Mouse (Mus musculus) midbrain, embryonic 15.5 days (tissue): Measurements from ENCODE around the gene Prkce. TPM values are rescaled to one million over a fixed set of nuclear protein-coding genes. Genes with fewer than 3 reads are reported as not detected.

Experiments used
- ATAC-seq: fragments of 200-750 bp; cut with Nextera tagmentation; replicated peaks from 2 replicates; pipeline ENCODE4 v1.8.0; 2017; ENCODE audit warnings: moderate TSS enrichment
- H3K27ac ChIP-seq: fragments of 300-500 bp; sonication (generic); 2 replicates; pipeline ENCODE4 v1.5.1; 2015; ENCODE audit warnings: mild to moderate bottlenecking, inconsistent platforms
- H3K27me3 ChIP-seq: fragments of 300-500 bp; sonication (generic); replicated peaks from 2 replicates; pipeline ENCODE4 v1.6.1; 2015; ENCODE audit warnings: inconsistent platforms
- H3K36me3 ChIP-seq: fragments of 300-500 bp; sonication (generic); replicated peaks from 2 replicates; pipeline ENCODE4 v1.6.1; 2015; ENCODE audit warnings: inconsistent platforms
- H3K4me1 ChIP-seq: fragments of 300-500 bp; sonication (generic); 2 replicates; pipeline ENCODE4 v1.6.1; 2015; ENCODE audit warnings: inconsistent platforms
- H3K4me2 ChIP-seq: fragments of 300-500 bp; sonication (generic); 2 replicates; pipeline ENCODE4 v1.6.1; 2015; ENCODE audit warnings: inconsistent platforms, mild to moderate bottlenecking, moderate library complexity
- H3K4me3 ChIP-seq: fragments of 300-500 bp; sonication (generic); 2 replicates; pipeline ENCODE4 v1.5.1; 2015; ENCODE audit warnings: mild to moderate bottlenecking, inconsistent platforms
- H3K9ac ChIP-seq: fragments of 300-500 bp; sonication (generic); 2 replicates; pipeline ENCODE4 v1.6.1; 2015; ENCODE audit warnings: mild to moderate bottlenecking, inconsistent platforms
- H3K9me3 ChIP-seq: fragments of 300-500 bp; sonication (generic); 2 replicates; pipeline ENCODE4 v1.6.1; 2016; ENCODE audit warnings: inconsistent platforms
- WGBS: fragments of 180-500 bp; shearing (Covaris S2); methylation state at CpG from one replicate; pipeline ENCODE4 v1.1.7; 2015; ENCODE audit warnings: mixed read lengths; 5-methylcytosine and 5-hydroxymethylcytosine counted together
- polyA plus RNA-seq: library from polyadenylated mRNA; unstranded; fragments of >200 nt; fragmentation: Nextera tagmentation; extraction: Ambion mirVana; gene quantifications from 2 replicates; pipeline ENCODE4 v1.2.1, GENCODE M21; 2015

Prkce gene
- polyA plus RNA-seq, 1 experiment from 2014 or later: 38.5 TPM

DNA sequence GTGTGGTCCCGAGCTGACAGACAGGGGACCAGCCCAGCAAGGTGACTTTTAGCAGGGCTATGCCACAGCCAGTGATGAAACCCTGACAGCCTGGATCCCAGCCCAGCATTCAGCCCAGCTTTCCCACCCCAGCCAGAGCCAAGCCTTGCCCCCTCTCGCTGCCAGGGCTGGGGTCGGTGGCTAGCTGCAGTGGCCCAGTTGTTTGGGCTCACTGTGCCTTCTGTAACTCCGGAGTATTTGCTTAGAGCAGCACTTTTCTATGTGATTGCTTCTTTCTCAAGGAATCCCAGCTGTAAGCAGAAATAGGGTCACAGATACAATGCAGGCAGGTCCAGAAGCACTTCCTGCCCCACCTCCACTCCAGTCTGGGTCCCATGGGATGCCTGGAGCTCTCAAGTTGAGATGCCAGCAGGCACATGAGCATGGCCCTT is 450.9 kb downstream of the Prkce start:
- no peaks in the 10 kb centered on the region for H3K27me3 ChIP-seq
- H3K9me3 ChIP-seq: no peaks in the 10 kb centered on the region
- WGBS: 75% methylated on average over 4 of the region's 4 CpGs
- H3K36me3 ChIP-seq: no peaks in the 10 kb centered on the region
- H3K4me3 ChIP-seq: no peak overlapping the region
- ATAC-seq: no peak
- H3K4me2 ChIP-seq: no peak overlapping the region
- peaks cover 5% of the 10 kb centered on the region for H3K4me1 ChIP-seq
- no peak overlapping the region for H3K9ac ChIP-seq
- H3K27ac ChIP-seq: no peak overlapping the region

DNA sequence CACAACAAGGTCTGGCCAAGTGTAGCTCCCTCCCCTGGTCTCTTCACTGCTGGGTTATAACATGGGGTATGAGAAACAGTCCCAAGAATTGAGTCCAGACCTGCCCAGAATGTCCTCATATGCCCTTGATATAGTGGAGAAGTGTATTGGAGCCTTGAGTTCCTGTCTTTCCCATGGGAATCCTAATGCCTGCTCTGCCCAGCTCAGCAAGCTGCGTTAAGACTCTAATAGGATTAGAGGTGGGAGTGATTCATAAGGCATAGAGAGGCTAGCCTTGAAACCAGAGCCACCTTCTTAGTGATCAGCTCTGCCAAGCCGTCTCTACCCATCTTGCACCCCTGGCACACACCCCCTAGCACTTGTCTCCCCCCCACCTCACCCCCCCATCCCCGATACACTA is 455.3 kb downstream of the Prkce start:
- no peak for ATAC-seq
- no peaks in the 10 kb centered on the region for H3K36me3 ChIP-seq
- no peak overlapping the region for H3K27ac ChIP-seq
- H3K9me3 ChIP-seq: no peaks in the 10 kb centered on the region
- no peak overlapping the region for H3K4me3 ChIP-seq
- no peak overlapping the region for H3K4me2 ChIP-seq
- no peak overlapping the region for H3K9ac ChIP-seq
- 49% methylated on average over 3 of the region's 3 CpGs for WGBS
- H3K27me3 ChIP-seq: no peaks in the 10 kb centered on the region
- peaks cover 5% of the 10 kb centered on the region for H3K4me1 ChIP-seq

DNA sequence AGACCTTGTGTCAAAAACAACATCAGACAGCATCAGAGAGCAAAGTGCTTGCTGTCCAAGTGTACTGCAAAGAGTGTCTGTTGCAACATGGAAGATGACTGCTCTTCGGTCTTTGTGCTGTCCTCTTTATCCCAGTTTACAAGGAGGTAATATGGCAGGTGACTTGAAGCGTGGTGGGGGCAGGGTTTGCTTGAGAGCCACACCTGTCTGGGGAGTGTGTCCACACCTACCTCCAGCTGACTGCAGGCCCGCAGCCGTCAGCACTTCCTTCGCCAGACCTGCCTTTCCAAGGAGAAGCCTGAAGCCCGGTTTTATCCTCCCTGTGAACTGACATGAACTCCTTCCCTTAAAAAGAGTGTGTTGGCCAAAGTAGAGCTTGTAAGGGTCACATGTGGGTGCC is 458.9 kb downstream of the Prkce start:
- no peak for ATAC-seq
- Histone ChIP-seq H3K4me1 (peaks cover 5% of the 10 kb centered on the region), H3K36me3 (no peaks in the 10 kb centered on the region), H3K27ac (no peak overlapping the region), H3K9ac (no peak overlapping the region), H3K4me2 (no peak overlapping the region), H3K9me3 (no peaks in the 10 kb centered on the region), H3K27me3 (no peaks in the 10 kb centered on the region), H3K4me3 (no peak overlapping the region)
- 88% methylated on average over 6 of the region's 6 CpGs for WGBS

DNA sequence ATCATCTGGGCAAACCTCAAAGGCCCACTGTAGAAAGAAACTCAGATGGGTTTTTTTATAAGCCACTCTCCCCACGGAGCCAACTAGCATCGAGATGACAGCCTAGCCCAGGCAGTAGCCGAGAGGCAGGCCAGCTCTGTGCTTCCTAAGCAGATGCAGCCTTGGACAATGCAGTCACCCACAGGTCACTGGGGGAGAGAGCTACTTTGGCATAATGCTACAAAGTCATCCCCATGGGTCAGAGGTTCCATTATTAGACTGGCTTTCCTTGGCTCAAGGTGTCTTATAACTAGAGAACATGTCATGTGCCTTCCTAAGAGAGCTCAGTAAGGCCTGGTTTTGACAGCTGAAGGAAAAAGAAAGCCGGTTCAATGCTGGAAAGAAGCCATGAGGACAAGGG is 465.5 kb downstream of the Prkce start:
- no peak overlapping the region for H3K27ac ChIP-seq
- no peaks in the 10 kb centered on the region for H3K27me3 ChIP-seq
- ATAC-seq: no peak
- H3K4me1 ChIP-seq: no peaks in the 10 kb centered on the region
- no peak overlapping the region for H3K4me2 ChIP-seq
- H3K4me3 ChIP-seq: no peak overlapping the region
- H3K36me3 ChIP-seq: no peaks in the 10 kb centered on the region
- no peak overlapping the region for H3K9ac ChIP-seq
- WGBS: 75% methylated on average over 4 of the region's 4 CpGs
- H3K9me3 ChIP-seq: no peaks in the 10 kb centered on the region

DNA sequence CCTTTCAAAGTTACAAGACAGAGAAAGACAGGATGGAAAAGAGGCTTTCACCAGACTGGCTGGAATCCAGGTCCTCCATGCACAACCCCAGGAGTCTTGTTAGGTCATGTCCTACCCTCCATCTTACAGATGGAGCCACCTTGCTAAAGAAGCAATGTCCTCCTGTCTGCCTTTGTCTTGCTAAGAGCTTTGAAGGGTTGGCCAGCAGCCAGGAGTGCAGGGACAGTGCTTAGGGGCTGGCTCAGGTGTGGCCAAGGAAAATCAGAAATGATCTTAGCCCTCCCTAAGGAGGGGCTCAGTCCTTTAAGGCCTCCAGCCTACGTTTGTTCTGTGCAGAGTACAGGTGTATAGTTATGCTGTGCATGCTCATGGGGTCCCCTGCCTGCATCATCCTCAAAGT is 469.7 kb downstream of the Prkce start:
- no peak for ATAC-seq
- H3K9me3 ChIP-seq: no peaks in the 10 kb centered on the region
- no peak overlapping the region for H3K9ac ChIP-seq
- H3K4me1 ChIP-seq: no peaks in the 10 kb centered on the region
- H3K27me3 ChIP-seq: no peaks in the 10 kb centered on the region
- no peak overlapping the region for H3K27ac ChIP-seq
- no peak overlapping the region for H3K4me2 ChIP-seq
- no peak overlapping the region for H3K4me3 ChIP-seq
- H3K36me3 ChIP-seq: no peaks in the 10 kb centered on the region
- 82% methylated on average over 1 of the region's 1 CpGs for WGBS

DNA sequence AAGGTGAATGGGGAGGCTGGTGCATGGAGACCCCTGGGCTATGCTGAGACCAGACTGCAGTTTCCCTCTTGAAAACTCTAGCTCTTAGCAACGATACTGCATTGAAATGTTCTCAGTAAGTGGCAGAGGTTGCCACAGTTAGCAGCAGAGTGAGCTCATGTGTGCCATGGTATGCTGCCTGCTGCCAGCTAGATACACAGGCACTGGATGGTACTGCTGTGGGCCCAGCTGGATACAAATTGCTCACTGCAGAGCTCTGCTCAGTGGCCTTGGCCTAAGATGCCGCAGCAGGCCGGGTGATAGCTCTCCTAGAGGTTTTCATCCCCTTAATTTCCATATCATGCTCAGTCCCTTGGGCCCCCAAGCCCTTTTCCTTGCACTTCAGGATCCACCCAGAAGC is 471.7 kb downstream of the Prkce start:
- Histone ChIP-seq H3K9ac (no peak overlapping the region), H3K9me3 (no peaks in the 10 kb centered on the region), H3K4me2 (no peak overlapping the region), H3K4me3 (no peak overlapping the region), H3K36me3 (no peaks in the 10 kb centered on the region), H3K4me1 (no peaks in the 10 kb centered on the region), H3K27me3 (no peaks in the 10 kb centered on the region), H3K27ac (no peak overlapping the region)
- 57% methylated on average over 3 of the region's 3 CpGs for WGBS
- no peak for ATAC-seq

DNA sequence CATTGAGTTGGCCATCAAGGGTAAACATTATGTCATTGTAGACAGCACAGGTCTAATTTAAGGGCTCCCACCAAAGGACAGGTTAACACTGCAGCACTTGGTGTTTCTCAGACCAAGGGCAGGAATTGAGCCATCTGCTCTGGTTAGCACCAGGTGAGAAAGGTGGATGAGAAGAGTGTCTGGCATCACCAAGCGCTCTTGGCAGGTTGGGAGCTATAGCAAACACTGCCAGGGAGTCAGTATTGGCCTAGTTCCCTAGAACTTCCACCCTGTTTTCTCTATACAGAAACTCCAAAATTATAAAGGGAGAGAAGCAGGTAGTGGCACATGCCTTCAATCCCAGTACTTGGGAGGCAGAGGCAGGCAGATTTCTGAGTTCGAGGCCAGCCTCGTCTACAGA is 479.6 kb downstream of the Prkce start:
- no peak for ATAC-seq
- WGBS: 98% methylated on average over 3 of the region's 3 CpGs
- Histone ChIP-seq H3K4me1 (no peaks in the 10 kb centered on the region), H3K36me3 (no peaks in the 10 kb centered on the region), H3K4me2 (no peak overlapping the region), H3K4me3 (no peak overlapping the region), H3K27me3 (no peaks in the 10 kb centered on the region), H3K27ac (no peak overlapping the region), H3K9me3 (no peaks in the 10 kb centered on the region), H3K9ac (no peak overlapping the region)

DNA sequence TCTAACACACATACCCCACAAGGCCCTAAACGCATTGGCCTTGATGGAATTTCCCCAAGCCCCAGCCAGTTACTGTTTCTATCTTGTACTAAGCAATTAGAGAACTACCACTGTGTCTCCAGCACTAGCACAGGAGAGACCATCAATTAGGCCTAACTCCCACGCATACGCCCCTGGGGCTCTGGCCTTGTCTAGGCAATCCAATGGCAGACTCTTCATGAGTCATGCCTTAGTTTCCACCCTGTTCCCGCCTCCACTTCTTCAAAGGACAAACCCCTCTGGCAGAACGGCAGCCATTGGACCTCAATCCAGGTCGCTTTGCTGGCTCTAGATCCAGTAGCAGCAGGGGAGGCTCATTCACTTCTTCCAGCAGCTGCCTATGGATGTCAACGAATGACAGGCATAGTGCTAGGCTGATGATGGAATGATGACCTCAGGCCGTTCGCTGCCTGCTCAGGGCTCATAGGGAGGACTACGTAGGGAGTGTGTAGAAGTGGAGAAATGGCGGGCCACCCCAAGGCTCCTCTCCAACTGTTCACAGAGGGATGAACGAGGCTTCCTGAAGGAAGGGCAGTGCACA is 481.4 kb downstream of the Prkce start:
- Histone ChIP-seq H3K4me3 (no peak overlapping the region), H3K9ac (no peak overlapping the region), H3K4me1 (no peaks in the 10 kb centered on the region), H3K27ac (no peak overlapping the region), H3K9me3 (no peaks in the 10 kb centered on the region), H3K36me3 (no peaks in the 10 kb centered on the region), H3K27me3 (no peaks in the 10 kb centered on the region), H3K4me2 (no peak overlapping the region)
- WGBS: 92% methylated on average over 12 of the region's 12 CpGs
- no peak for ATAC-seq

DNA sequence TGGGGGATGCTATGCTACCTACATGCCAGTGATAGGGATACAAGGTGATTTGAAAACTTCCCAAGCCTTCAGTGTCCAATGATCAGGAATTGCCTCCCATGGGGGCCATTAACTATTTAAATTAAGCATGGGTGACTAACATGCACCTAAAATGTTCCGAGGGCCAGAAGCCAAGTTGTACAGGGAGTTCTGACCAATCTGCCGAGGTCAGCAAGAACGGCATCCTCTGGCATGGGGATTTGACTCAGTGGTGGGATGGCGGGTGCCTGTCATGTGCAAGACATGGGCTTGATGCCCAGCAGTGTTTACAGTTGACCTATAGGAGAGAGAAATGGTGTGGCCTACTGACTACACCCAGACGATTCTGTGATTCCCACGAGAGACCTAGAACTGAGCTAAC is 482.7 kb downstream of the Prkce start:
- 94% methylated on average over 6 of the region's 6 CpGs for WGBS
- ATAC-seq: no peak
- no peaks in the 10 kb centered on the region for H3K4me1 ChIP-seq
- no peaks in the 10 kb centered on the region for H3K27me3 ChIP-seq
- no peaks in the 10 kb centered on the region for H3K9me3 ChIP-seq
- no peak overlapping the region for H3K9ac ChIP-seq
- H3K27ac ChIP-seq: no peak overlapping the region
- no peak overlapping the region for H3K4me3 ChIP-seq
- no peaks in the 10 kb centered on the region for H3K36me3 ChIP-seq
- H3K4me2 ChIP-seq: no peak overlapping the region

DNA sequence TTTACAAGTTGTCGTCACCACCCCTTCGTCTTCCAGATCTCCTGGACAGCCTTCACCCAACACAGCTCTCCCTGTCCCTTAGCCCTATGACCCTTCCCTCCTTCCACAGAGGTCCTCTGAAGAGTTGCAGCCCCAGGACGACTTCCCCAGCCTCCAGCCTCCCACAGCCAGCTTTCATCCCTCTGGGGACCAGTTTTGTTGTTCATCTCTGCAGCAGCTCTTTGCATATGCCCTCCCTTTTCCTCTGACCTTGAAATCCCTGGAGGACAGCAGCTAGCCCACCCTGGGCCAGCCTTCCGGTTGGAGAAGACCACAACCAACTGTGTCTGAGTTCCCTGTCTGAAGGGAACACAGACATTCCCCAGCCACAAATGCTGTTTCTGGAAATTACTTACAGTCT is 483.5 kb downstream of the Prkce start:
- Histone ChIP-seq H3K4me3 (no peak overlapping the region), H3K36me3 (no peaks in the 10 kb centered on the region), H3K27me3 (no peaks in the 10 kb centered on the region), H3K4me1 (no peaks in the 10 kb centered on the region), H3K4me2 (no peak overlapping the region), H3K27ac (no peak overlapping the region), H3K9ac (no peak overlapping the region), H3K9me3 (no peaks in the 10 kb centered on the region)
- no peak for ATAC-seq
- 75% methylated on average over 4 of the region's 4 CpGs for WGBS

DNA sequence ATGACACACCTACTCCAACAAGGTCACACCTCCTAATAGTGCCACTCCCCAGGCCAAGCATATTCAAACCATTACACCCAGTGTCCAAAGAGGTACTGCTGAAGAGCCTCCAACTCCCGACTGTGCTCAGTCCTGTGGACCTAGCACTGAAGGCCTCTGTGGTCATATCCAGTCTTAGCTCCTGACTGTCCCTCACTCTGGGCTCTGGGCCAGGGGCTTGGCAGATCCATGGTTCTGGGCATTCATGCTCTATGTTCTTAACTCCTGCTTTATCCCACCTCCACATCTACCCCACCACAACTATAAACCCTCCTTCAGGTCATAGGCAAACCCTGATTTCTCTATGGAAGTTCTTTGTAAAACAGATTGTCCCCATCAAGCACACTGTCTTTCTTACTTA is 485.2 kb downstream of the Prkce start:
- Histone ChIP-seq H3K4me1 (no peaks in the 10 kb centered on the region), H3K4me3 (no peak overlapping the region), H3K4me2 (no peak overlapping the region), H3K36me3 (no peaks in the 10 kb centered on the region), H3K9me3 (no peaks in the 10 kb centered on the region), H3K27me3 (no peaks in the 10 kb centered on the region), H3K9ac (no peak overlapping the region), H3K27ac (no peak overlapping the region)
- 90% methylated on average over 1 of the region's 1 CpGs for WGBS
- ATAC-seq: no peak

DNA sequence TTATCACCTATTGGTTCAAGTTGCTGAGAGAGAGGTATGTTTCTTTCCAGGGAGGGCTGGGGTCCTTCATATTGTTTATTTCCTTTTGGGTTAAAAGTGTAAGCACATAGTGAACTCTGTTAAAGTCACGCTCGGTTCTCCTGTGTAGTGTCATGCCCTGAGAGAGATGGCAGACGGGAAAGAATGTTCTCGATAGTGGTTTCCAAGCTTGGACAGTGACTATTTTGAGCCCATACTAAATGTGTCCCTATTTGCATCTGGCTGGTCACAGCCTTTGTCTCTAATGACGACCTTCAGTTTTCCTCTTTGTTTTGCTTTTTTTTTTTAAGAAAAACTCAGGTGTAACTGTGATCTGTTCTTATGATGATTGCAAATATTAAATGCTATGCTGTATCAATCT is 488.8 kb downstream of the Prkce start:
- WGBS: 87% methylated on average over 5 of the region's 5 CpGs
- no peak overlapping the region for H3K4me3 ChIP-seq
- no peak for ATAC-seq
- H3K27ac ChIP-seq: no peak overlapping the region
- H3K9ac ChIP-seq: no peak overlapping the region
- H3K9me3 ChIP-seq: no peaks in the 10 kb centered on the region
- H3K4me2 ChIP-seq: no peak overlapping the region
- no peaks in the 10 kb centered on the region for H3K36me3 ChIP-seq
- no peaks in the 10 kb centered on the region for H3K4me1 ChIP-seq
- no peaks in the 10 kb centered on the region for H3K27me3 ChIP-seq

DNA sequence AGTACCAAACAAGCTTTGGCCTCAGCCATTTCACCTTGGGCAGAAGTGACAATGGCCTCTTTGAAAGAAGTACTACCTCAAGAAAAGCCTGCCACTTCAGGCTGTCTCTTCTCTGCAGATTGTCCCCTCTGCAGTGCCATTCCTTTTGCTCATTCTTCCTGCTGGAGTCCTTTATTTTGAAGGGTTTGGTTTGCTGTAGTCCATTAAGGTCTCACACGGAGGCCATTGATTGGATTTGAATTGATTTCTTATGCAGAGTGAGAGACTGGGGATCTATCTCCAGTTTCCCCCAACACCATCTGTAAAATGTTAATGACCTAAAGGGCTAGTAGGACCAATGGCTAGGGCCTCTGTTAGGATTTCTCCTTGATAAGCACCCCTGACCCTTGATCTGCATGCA is 494.7 kb downstream of the Prkce start:
- H3K9ac ChIP-seq: no peak overlapping the region
- WGBS: 35% methylated on average over 1 of the region's 1 CpGs
- ATAC-seq: no peak

More for the DNA sequence above, 494.7 kb downstream of the Prkce start:
- H3K36me3 ChIP-seq: no peaks in the 10 kb centered on the region
- no peak overlapping the region for H3K27ac ChIP-seq
- H3K27me3 ChIP-seq: no peaks in the 10 kb centered on the region
- no peak overlapping the region for H3K4me3 ChIP-seq
- H3K4me1 ChIP-seq: no peaks in the 10 kb centered on the region
- H3K4me2 ChIP-seq: no peak overlapping the region
- H3K9me3 ChIP-seq: no peaks in the 10 kb centered on the region
